Mouse (Mus musculus): ENCODE measurements at regions not wholly inside any gene's neighbourhood (a gene's known extent, or its start where the extent isn't known, plus 50 kb on each side); places are given as distances from the start of the nearest gene placed in this dataset.
A peak's percentile ranks its signal among the peaks of the same experiment; 100 is the strongest.

DNA sequence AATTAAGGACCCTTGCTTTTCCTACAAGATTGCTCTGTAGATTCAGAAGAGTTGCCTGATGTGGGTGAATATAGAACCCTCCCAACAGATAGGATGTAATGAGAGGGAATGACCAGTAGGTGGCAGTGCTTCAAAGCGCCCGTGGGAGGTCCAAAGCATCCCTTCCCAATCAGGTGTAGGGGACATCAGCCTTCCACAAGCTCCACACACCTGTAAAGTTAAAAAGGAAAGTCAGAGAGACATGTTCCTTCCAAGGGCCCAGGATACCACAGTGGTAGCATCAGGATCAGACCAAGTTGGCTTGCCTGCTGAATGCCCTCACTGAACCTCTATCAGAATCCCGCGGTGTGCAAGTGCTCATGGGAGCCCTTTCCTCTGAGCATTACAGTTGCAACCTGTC is 75.7 kb upstream of the Zfp618 start:
- H3K4me2 ChIP-seq (ENCODE audit: low read depth, low read length), result no peak overlapping the region
- no peak overlapping the region for H3K9ac ChIP-seq (ENCODE audit: low read length)
- H3K4me1 ChIP-seq (ENCODE audit: control insufficient read depth, insufficient read depth, low read length), result no peaks in the 10 kb centered on the region
- H3K36me3 ChIP-seq (ENCODE audit: control insufficient read depth, insufficient read depth, low read length), result no peaks in the 10 kb centered on the region
- H3K27ac ChIP-seq (ENCODE audit: low read length), result no peak overlapping the region
- WGBS, result 41% methylated on average over 4 of the region's 4 CpGs
- no peaks in the 10 kb centered on the region for H3K9me3 ChIP-seq (replicated peaks; ENCODE audit: control insufficient read depth, low read length)
- H3K4me3 ChIP-seq (replicated peaks; ENCODE audit: low read length), result no peak overlapping the region
- ATAC-seq (ENCODE audit: insufficient read depth, low FRiP score), result no peak
- H3K27me3 ChIP-seq (ENCODE audit: control insufficient read depth, insufficient read depth, low read length), result no peaks in the 10 kb centered on the region

- ATAC-seq (ENCODE audit: insufficient read depth, low FRiP score), result no peak
- Histone ChIP-seq H3K27ac (ENCODE audit: low read length) (no peak overlapping the region), H3K27me3 (ENCODE audit: control insufficient read depth, insufficient read depth, low read length) (no peaks in the 10 kb centered on the region), H3K36me3 (ENCODE audit: control insufficient read depth, insufficient read depth, low read length) (no peaks in the 10 kb centered on the region), H3K9me3 (replicated peaks; ENCODE audit: control insufficient read depth, low read length) (no peaks in the 10 kb centered on the region), H3K9ac (ENCODE audit: low read length) (no peak overlapping the region), H3K4me1 (ENCODE audit: control insufficient read depth, insufficient read depth, low read length) (no peaks in the 10 kb centered on the region), H3K4me2 (ENCODE audit: low read depth, low read length) (peak overlapping the region; percentile 17), H3K4me3 (replicated peaks; ENCODE audit: low read length) (no peak overlapping the region; the same call in 1 of the 2 replicates)
- 31% methylated on average over 21 of the region's 21 CpGs for WGBS
Measured at GRCm38 (mm10) chr4:62890588-62891580, 74.5 kb upstream of the Zfp618 start.

DNA sequence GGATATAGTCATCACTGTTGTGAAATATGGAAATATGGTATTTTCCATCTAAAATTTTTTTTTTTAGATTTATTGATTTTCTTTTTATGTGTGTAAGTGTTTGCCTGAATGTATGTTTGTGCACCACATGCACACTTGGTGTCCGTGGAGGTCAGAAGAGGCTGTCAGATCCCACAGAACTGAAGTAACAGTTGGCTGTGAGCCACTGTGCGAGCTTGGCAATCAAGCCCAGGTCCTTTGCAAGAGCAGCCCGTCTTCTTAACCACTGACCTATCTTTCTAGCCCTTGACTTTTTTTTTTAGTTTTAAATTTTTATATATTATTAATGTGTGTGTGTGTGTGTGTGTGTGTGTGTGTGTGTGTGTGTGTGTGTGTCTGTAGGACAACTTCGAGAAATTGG is 52.5 kb upstream of the Zfp618 start:
- no peak overlapping the region for H3K4me3 ChIP-seq (replicated peaks; ENCODE audit: low read length)
- H3K4me1 ChIP-seq (ENCODE audit: control insufficient read depth, insufficient read depth, low read length), result no peaks in the 10 kb centered on the region
- no peaks in the 10 kb centered on the region for H3K27me3 ChIP-seq (ENCODE audit: control insufficient read depth, insufficient read depth, low read length)
- no peak overlapping the region for H3K9ac ChIP-seq (ENCODE audit: low read length)
- no peak for ATAC-seq (ENCODE audit: insufficient read depth, low FRiP score)
- no peaks in the 10 kb centered on the region for H3K9me3 ChIP-seq (replicated peaks; ENCODE audit: control insufficient read depth, low read length)
- no peak overlapping the region for H3K27ac ChIP-seq (ENCODE audit: low read length)
- 68% methylated on average over 4 of the region's 4 CpGs for WGBS
- no peak overlapping the region for H3K4me2 ChIP-seq (ENCODE audit: low read depth, low read length)
- H3K36me3 ChIP-seq (ENCODE audit: control insufficient read depth, insufficient read depth, low read length), result no peaks in the 10 kb centered on the region
